Mouse (Mus musculus): ENCODE measurements around the gene Parp9. TPM values are rescaled to one million over a fixed set of nuclear protein-coding genes. Genes with fewer than 3 reads are reported as not detected.

Gene Parp9
- polyA plus RNA-seq, 1 experiment: 14.8 TPM

GRCm38 (mm10) chr16:35923546-35924198 lies 14.6 kb upstream of the Parp9 start:
- no peak for DNase-seq
- no peak overlapping the region for H3K27ac ChIP-seq (ENCODE audit: control insufficient read depth, insufficient read depth, low read length)

GRCm38 (mm10) chr16:35924341-35924740 lies 13.9 kb upstream of the Parp9 start:
- TF ChIP-seq CTCF (IDR thresholded peaks at IDR 0.05; ENCODE audit: borderline replicate concordance, control insufficient read depth, extremely low read depth, insufficient read depth, low read length, poor library complexity) (no peak), POLR2A (IDR thresholded peaks at IDR 0.05; ENCODE audit: control insufficient read depth, extremely low read depth, insufficient read depth, low read length, poor library complexity) (no peak)
- 95% methylated on average over 5 of the region's 5 CpGs for WGBS
- no peak for DNase-seq
- Histone ChIP-seq H3K27ac (ENCODE audit: control insufficient read depth, insufficient read depth, low read length) (no peak overlapping the region), H3K36me3 (ENCODE audit: control insufficient read depth, insufficient read depth, low read length) (peaks cover 26% of the 10 kb centered on the region), H3K27me3 (ENCODE audit: control insufficient read depth, insufficient read depth, low read length) (no peaks in the 10 kb centered on the region), H3K4me1 (replicated peaks; ENCODE audit: control insufficient read depth, insufficient read depth, low read length) (no peaks in the 10 kb centered on the region), H3K4me3 (ENCODE audit: control insufficient read depth, insufficient read depth, low read length) (no peak overlapping the region)

More at GRCm38 (mm10) chr16:35923546-35924198, 14.6 kb upstream of the Parp9 start:
- TF ChIP-seq CTCF (IDR thresholded peaks at IDR 0.05; ENCODE audit: borderline replicate concordance, control insufficient read depth, extremely low read depth, insufficient read depth, low read length, poor library complexity) (no peak), POLR2A (IDR thresholded peaks at IDR 0.05; ENCODE audit: control insufficient read depth, extremely low read depth, insufficient read depth, low read length, poor library complexity) (no peak)
- Histone ChIP-seq H3K4me1 (replicated peaks; ENCODE audit: control insufficient read depth, insufficient read depth, low read length) (no peaks in the 10 kb centered on the region; the same call in 1 of the 2 replicates), H3K4me3 (ENCODE audit: control insufficient read depth, insufficient read depth, low read length) (no peak overlapping the region), H3K36me3 (ENCODE audit: control insufficient read depth, insufficient read depth, low read length) (peaks cover 20% of the 10 kb centered on the region), H3K27me3 (ENCODE audit: control insufficient read depth, insufficient read depth, low read length) (no peaks in the 10 kb centered on the region)
- WGBS: 97% methylated on average over 7 of the region's 7 CpGs

DNA sequence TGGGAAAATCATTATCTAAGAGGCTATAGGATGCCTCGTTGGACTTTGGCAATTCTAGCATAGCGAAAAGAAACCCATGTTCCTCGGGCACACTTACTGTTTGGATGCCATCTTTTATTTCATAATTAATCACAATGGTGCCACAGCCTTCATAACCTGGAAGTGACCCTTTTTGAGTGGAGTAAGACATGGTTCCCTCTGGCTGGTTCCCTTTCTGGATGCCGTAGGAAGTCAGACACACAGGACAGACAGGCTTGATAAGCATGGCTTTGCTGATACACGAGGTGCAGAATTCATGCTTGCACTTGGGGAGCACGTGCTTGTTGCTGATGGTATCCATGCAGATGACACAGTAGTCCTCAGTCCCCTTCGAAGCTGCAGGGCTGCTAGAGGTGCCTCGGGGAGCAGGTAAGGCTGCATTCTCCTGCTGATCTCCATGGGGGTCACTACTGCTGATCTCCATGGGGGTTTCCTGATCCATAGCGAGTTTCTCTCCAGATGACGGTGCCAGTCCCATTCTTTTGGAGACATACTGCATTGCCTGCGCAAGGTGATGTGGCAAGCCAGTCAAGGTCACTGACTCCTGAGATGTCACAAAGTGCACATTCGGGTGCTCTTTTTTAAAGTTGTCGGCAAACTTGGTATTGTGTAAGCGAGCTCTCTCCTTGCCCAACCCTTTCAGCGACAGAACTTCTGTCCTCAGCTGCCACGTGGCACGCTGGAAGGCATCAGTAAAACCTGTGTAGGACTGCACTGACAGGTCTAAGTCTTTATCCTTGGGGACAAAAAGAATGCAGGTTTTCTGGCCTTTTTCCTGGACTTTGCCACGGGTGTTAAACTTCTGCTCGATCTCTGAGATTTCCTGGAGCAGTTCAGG lies 5.9 kb upstream of the Parp9 start:
- TF ChIP-seq POLR2A (IDR thresholded peaks at IDR 0.05; ENCODE audit: control insufficient read depth, extremely low read depth, insufficient read depth, low read length, poor library complexity) (no peak), CTCF (IDR thresholded peaks at IDR 0.05; ENCODE audit: borderline replicate concordance, control insufficient read depth, extremely low read depth, insufficient read depth, low read length, poor library complexity) (no peak)
- no peak overlapping the region for H3K4me3 ChIP-seq (ENCODE audit: control insufficient read depth, insufficient read depth, low read length)
- no peak overlapping the region for H3K27ac ChIP-seq (ENCODE audit: control insufficient read depth, insufficient read depth, low read length)
- H3K4me1 ChIP-seq (replicated peaks; ENCODE audit: control insufficient read depth, insufficient read depth, low read length): peaks cover 9% of the 10 kb centered on the region
- WGBS: 95% methylated on average over 19 of the region's 19 CpGs
- H3K36me3 ChIP-seq (ENCODE audit: control insufficient read depth, insufficient read depth, low read length): peaks cover 75% of the 10 kb centered on the region
- H3K27me3 ChIP-seq (ENCODE audit: control insufficient read depth, insufficient read depth, low read length): no peaks in the 10 kb centered on the region
- no peak for DNase-seq

DNA sequence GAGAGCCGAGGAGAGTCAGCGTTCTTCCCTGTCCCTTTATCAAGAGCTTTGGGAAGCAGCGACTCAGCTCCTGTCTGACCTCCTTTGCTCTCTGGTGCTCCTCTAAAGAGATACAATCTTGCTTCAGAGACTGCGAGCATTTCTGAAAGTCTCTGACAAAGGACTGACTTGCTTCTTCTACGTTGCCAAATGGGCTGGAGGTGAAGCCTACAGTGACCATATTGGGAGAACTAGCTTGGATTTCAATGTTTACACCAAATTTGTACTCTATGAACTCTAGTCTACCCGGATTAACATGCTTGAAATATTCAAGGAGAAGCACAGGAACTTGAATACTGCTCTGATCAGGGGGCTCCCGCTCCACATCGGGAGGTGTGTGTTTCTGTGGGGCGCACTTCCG lies 5.1 kb upstream of the Parp9 start:
- DNase-seq: no peak
- Histone ChIP-seq H3K36me3 (ENCODE audit: control insufficient read depth, insufficient read depth, low read length) (peaks cover 67% of the 10 kb centered on the region), H3K4me3 (ENCODE audit: control insufficient read depth, insufficient read depth, low read length) (no peak overlapping the region), H3K27ac (ENCODE audit: control insufficient read depth, insufficient read depth, low read length) (no peak overlapping the region), H3K27me3 (ENCODE audit: control insufficient read depth, insufficient read depth, low read length) (no peaks in the 10 kb centered on the region), H3K4me1 (replicated peaks; ENCODE audit: control insufficient read depth, insufficient read depth, low read length) (peaks cover 9% of the 10 kb centered on the region)
- 95% methylated on average over 10 of the region's 10 CpGs for WGBS
- TF ChIP-seq CTCF (IDR thresholded peaks at IDR 0.05; ENCODE audit: borderline replicate concordance, control insufficient read depth, extremely low read depth, insufficient read depth, low read length, poor library complexity) (no peak), POLR2A (IDR thresholded peaks at IDR 0.05; ENCODE audit: control insufficient read depth, extremely low read depth, insufficient read depth, low read length, poor library complexity) (no peak)

GRCm38 (mm10) chr16:35939261-35939660 lies 991 bp downstream of the Parp9 start:
- Histone ChIP-seq H3K36me3 (ENCODE audit: control insufficient read depth, insufficient read depth, low read length) (peaks cover 17% of the 10 kb centered on the region), H3K27me3 (ENCODE audit: control insufficient read depth, insufficient read depth, low read length) (no peaks in the 10 kb centered on the region), H3K27ac (ENCODE audit: control insufficient read depth, insufficient read depth, low read length) (peak overlapping the region; percentile 86), H3K4me3 (ENCODE audit: control insufficient read depth, insufficient read depth, low read length) (peak overlapping the region; percentile 94), H3K4me1 (replicated peaks; ENCODE audit: control insufficient read depth, insufficient read depth, low read length) (peaks cover 12% of the 10 kb centered on the region)
- peak; percentile 45 for DNase-seq
- under 1% methylated on average over 6 of the region's 6 CpGs for WGBS
- TF ChIP-seq CTCF (IDR thresholded peaks at IDR 0.05; ENCODE audit: borderline replicate concordance, control insufficient read depth, extremely low read depth, insufficient read depth, low read length, poor library complexity): no peak
- no peak for TF ChIP-seq POLR2A (IDR thresholded peaks at IDR 0.05; ENCODE audit: control insufficient read depth, extremely low read depth, insufficient read depth, low read length, poor library complexity)

GRCm38 (mm10) chr16:35939690-35940089 lies 1.4 kb downstream of the Parp9 start:
- Histone ChIP-seq H3K4me3 (ENCODE audit: control insufficient read depth, insufficient read depth, low read length) (peak overlapping the region; percentile 1; the same call in 1 of the 2 replicates), H3K36me3 (ENCODE audit: control insufficient read depth, insufficient read depth, low read length) (peaks cover 17% of the 10 kb centered on the region; the same call in 1 of the 2 replicates), H3K27me3 (ENCODE audit: control insufficient read depth, insufficient read depth, low read length) (no peaks in the 10 kb centered on the region), H3K27ac (ENCODE audit: control insufficient read depth, insufficient read depth, low read length) (peak overlapping the region; percentile 86), H3K4me1 (replicated peaks; ENCODE audit: control insufficient read depth, insufficient read depth, low read length) (peaks cover 12% of the 10 kb centered on the region)
- TF ChIP-seq POLR2A (IDR thresholded peaks at IDR 0.05; ENCODE audit: control insufficient read depth, extremely low read depth, insufficient read depth, low read length, poor library complexity) (peak; percentile 37; the same call in 1 of the 2 replicates), CTCF (IDR thresholded peaks at IDR 0.05; ENCODE audit: borderline replicate concordance, control insufficient read depth, extremely low read depth, insufficient read depth, low read length, poor library complexity) (peak; percentile 75; the same call in 1 of the 2 replicates)
- 1% methylated on average over 9 of the region's 9 CpGs for WGBS
- DNase-seq: peak; percentile 91
